Mouse (Mus musculus): ENCODE results near the gene Gm6034.
"Not testable (repeated sequence)": the region's sequence is repeated elsewhere in the genome, so short reads cannot be mapped to it uniquely, and the experiment has no call there.

Gm6034 gene

DNA sequence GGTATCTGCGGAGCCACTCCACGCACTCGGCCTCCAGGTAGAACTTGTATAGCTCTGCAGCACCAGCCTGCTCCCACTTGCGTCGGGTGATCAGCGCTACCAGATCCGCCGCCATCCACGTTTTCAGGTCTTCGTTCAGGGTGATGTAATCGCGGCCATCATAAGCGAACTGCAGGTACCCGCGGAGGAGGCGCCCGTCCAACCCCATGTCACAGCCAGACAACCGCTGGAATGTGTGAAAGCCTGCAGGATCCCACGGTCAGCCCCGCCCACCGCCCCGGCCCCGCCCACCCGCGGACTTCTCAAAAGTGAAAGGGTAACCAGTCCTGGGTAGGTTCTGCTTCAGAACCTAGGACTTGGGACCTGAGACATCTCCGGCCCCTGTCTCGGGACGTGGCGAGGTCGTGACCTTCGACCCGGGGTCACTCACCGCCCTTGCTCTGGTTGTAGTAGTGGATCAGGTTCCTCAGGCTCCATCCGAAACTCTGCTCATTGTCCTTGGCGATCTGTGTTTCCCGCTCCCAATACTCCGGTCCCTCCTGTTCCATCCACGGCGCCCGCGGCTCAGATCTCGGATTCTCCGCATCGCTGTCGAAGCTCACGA is 40.6 kb downstream of the Gm6034 start:
- DNase-seq = no peak

GRCm38 (mm10) chr17:36083870-36084451 is 41.2 kb downstream of the Gm6034 start:
- no peak for DNase-seq

- DNase-seq = not testable (repeated sequence)
These were observed 43.2 kb downstream of the Gm6034 start for GRCm38 (mm10) chr17:36085976-36086375.

DNA sequence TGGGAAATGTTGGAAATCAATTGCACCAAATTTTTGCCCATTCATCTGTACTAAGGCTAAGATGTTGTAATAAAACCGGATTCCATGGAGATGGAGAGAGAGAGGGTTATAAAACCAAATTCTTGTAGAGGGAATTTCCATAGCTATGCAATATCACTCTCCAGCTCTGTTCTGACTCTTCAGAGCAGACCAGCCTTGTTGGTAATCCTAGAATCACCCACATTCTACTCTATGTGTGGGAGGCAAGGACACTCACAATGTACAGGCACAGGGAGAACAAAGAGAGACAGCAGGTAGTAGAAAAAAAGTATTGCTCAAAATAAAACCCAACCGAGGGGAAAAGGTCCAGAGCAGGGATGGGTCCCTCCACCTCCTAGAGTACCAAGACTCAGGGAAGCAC is 49.2 kb downstream of the Gm6034 start:
- DNase-seq = not testable (repeated sequence)

DNA sequence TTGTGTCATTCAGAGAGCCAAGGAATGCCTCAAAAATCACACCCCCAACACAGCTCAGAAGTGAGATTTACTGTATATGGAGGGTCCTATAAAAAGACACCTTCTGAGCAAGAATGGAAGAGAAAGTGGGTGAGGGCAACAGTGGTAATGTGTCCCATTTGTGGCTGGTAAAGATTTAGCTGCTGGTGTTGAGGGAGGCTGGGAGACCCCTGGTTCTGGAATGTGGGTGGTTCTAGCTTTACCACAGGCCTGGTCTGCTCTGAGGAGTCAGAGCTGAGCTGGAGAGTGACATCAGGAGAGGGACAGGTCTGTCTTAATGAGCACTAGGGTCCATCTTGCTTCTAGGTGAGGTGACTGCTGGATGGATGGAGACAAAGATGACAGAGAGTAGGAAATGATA is 49.8 kb downstream of the Gm6034 start:
- DNase-seq = not testable (repeated sequence)

GRCm38 (mm10) chr17:36093936-36094335 is 51.2 kb downstream of the Gm6034 start:
- no peak for DNase-seq

- DNase-seq = not testable (repeated sequence)
These were observed 56.8 kb downstream of the Gm6034 start for GRCm38 (mm10) chr17:36099603-36100002.

GRCm38 (mm10) chr17:36102091-36102490 is 59.3 kb downstream of the Gm6034 start:
- DNase-seq = not testable (repeated sequence)
